Mouse (Mus musculus) CH12.LX (cell line): ENCODE measurements around the gene Pde1b.

Experiments
- BHLHE40 ChIP-seq: IDR thresholded peaks from 2 replicates; pipeline ENCODE4 v1.6.1; 2011; ENCODE audit warnings: mild to moderate bottlenecking, low read depth, low read length, improper control_type of control experiment
- CHD1 ChIP-seq: IDR thresholded peaks from 2 replicates; pipeline ENCODE4 v1.6.1; 2012; ENCODE audit warnings: low read depth, low read length, improper control_type of control experiment, inconsistent platforms
- CTCF ChIP-seq, 2 experiments: IDR thresholded peaks in 1 of 2; conservative IDR thresholded peaks in 1 of 2; 2 replicates each; pipeline ENCODE4 v1.5.1; 2011 to 2012; ENCODE audit warnings: low read depth in 2 of 2, low read length in 2 of 2, improper control_type of control experiment in 1 of 2, inconsistent platforms in 1 of 2, mild to moderate bottlenecking in 1 of 2, moderate library complexity in 1 of 2
- E2F4 ChIP-seq: IDR thresholded peaks from 2 replicates; pipeline ENCODE4 v1.6.1; 2011; ENCODE audit warnings: low read depth, low read length, improper control_type of control experiment; ENCODE audit not compliant: insufficient replicate concordance
- GABPA ChIP-seq: IDR thresholded peaks from 2 replicates; pipeline ENCODE4 v1.6.1; 2012; ENCODE audit warnings: low read depth, low read length, improper control_type of control experiment, inconsistent platforms; ENCODE audit not compliant: insufficient replicate concordance
- MAFK ChIP-seq: IDR thresholded peaks from 2 replicates; pipeline ENCODE4 v1.6.1; 2011; ENCODE audit warnings: low read length, improper control_type of control experiment; ENCODE audit not compliant: insufficient replicate concordance
- POLR2A ChIP-seq: IDR thresholded peaks from 2 replicates; pipeline ENCODE4 v1.6.1; 2011; ENCODE audit warnings: low read depth, mild to moderate bottlenecking, improper control_type of control experiment, low read length
- POLR2AphosphoS2 ChIP-seq: IDR thresholded peaks from 2 replicates; pipeline ENCODE4 v1.6.1; 2011; ENCODE audit warnings: low read depth, low read length, improper control_type of control experiment
- RAD21 ChIP-seq: IDR thresholded peaks from 2 replicates; pipeline ENCODE4 v1.6.1; 2011; ENCODE audit warnings: low read depth, mild to moderate bottlenecking, low read length, improper control_type of control experiment, moderate library complexity
- RCOR1 ChIP-seq: conservative IDR thresholded peaks from 2 replicates; pipeline ENCODE4 v1.6.1; 2012; ENCODE audit warnings: low read depth, mild to moderate bottlenecking, inconsistent platforms, low read length, improper control_type of control experiment
- ZC3H11A ChIP-seq: IDR thresholded peaks from 2 replicates; pipeline ENCODE4 v1.6.1; 2012; ENCODE audit warnings: low read depth, mild to moderate bottlenecking, inconsistent platforms, low read length, improper control_type of control experiment

DNA sequence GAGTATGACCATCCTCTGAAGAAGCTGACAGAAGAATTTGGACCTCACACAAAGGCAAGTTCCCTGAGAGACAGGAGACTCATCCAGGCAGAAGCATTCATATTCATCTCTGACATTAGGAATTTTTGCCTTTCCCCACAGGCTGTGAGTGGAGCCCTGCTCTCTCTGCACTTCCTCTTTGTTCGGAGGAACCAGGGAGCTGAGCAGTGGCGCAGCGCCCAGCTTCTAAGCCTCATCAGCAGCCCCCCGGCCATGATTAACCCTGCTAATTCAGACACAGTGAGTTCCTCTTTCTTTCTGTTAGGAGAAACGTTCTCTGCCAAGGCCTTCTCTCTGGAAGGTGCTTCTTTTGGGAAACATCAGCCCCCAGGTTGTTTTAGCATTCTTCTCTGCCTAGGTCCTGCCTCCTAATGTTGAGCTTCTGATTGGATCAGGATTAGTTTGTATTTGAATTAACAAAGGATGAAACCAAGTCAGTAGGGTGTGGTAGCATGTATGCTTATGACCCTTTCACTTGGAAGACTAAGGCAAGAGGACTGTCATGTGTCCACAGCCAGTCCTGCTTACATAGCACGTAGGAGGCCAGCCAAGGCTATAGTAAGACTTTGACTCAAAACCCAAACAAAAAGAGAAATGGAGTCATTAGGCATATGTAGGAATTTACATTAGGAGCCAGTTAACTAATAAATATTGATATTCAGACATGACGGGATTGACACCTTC is 40.1 kb upstream of the Pde1b start:
- TF ChIP-seq CTCF (conservative IDR thresholded peaks at IDR 0.05 in 1 of 2, IDR thresholded peaks at IDR 0.05 in 1 of 2; ENCODE audit: low read depth in 2 of 2, low read length in 2 of 2) (no peak), CHD1 (no peak), RAD21 (no peak), E2F4 (no peak), BHLHE40 (no peak), POLR2A (no peak), GABPA (no peak), RCOR1 (no peak), ZC3H11A (no peak), POLR2AphosphoS2 (no peak), MAFK (no peak)
